Mouse (Mus musculus): ENCODE data around the gene Dnase1l1. TPM values are rescaled to one million over a fixed set of nuclear protein-coding genes. Genes with fewer than 3 reads are reported as not detected.

Gene Dnase1l1
- polyA plus RNA-seq (2014; fragmentation: Illumina TruSeq; extraction: RNeasy Lipid Tissue Mini Kit (QIAGEN cat#74804); ENCODE audit: low read depth, low replicate concordance), result 11.8 TPM

DNA sequence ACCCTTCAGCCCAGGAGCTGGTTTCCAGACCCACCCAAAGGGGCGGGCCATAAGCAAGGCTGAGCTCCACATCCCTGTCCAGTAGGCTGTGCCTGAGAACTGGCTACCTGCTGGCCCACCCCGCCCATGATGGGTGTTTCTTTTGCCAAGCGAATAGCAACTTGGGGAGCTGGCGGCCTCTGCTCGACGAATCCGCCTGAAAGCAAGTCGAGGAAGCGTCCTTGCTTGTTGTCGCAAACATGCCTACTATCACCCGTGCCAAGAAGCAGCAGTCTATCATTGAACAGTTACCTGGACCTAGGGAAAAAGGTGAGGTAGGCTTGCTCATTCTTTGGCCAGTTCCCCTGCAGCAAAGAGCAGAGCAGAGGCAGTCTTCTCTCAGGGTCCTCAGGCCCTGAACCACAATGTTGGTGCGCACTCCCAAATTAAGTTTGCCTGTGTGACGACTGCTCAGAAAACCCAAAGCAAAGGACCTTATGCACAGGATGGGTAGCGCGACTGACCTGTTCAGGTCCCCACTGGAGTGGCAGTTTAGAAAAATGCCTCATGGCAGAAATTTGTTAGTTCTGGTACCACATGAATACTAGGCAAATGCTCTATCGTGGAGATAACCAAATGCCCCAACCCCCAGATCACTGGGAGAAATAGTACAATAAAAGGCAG lies at the start of gene Dnase1l1, which contains the start of gene Taz:
Gene Dnase1l1 (minus strand): TSS at position 606 of the 663 bp plus-strand sequence.
Gene Taz (plus strand): TSS at position 181 of the 663 bp plus-strand sequence.

DNA sequence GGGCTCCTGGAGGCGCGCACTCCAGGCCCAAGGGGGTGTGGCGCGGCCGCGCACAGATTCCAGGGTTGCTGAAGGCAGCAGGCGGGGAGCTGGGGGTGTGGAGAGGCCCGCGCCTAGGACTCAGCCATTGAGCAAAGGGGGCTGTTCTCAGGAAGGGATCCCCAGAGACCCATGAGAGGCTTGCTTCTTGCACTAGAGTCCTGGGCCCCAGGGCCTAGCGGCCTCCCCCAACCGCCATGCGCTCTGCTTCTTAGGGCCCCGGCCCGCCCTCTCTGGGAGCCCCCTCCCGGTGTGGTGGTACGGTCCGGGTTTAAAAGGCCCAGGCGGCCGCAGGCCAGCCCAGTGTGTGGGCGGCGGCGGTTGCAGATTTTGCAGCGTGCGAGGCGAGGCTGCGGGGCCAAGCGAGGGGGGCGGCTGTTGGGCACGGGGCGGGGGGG lies 46.6 kb upstream of the Dnase1l1 start, which contains the start of gene Plxna3:
Gene Plxna3 (plus strand): TSS at position 342 of the 437 bp plus-strand sequence.

DNA sequence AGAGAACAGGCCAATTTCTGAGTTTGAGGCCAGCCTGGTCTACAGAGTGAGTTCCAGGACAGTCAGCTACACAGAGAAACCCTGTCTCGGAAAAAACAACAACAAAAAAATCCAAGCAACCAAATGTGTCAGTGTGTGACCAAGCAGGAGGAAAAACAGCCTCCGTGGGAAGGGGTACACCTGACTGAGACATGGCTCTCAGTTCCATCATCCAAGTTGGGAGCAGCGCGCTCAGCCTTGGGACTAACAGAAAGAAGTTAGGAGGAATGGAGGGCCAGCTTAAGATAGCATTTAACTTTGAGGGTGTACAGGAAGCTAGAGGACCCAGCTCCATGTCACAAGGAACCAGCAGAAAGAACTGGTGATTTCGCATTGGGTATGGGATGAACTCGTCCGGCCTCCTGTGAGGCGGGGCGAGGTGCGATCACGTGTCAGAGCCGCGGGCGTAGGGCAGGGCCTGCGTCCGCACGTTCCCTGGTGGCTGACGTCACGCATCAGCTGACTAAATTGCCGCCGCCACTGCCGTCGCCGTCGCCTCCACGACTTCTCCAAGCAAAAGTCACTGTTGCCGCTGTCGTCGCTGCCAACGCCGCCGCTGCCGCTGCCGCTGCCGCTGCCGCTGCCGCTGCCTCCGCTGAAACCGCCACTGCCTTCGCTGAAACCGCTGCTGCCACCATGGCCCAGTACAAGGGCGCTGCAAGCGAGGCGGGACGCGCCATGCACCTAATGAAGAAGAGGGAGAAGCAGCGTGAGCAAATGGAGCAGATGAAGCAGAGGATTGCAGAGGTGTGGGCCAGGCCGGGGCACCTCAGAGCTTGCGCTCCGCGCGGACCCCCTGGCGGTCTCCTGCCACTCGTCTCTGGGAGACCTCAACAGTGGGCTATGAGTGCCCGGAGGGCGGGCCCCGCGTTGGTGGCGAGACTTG lies 30.7 kb upstream of the Dnase1l1 start, which contains the start of gene Fam50a:
Gene Fam50a (plus strand): TSS at position 494 of the 925 bp plus-strand sequence.

DNA sequence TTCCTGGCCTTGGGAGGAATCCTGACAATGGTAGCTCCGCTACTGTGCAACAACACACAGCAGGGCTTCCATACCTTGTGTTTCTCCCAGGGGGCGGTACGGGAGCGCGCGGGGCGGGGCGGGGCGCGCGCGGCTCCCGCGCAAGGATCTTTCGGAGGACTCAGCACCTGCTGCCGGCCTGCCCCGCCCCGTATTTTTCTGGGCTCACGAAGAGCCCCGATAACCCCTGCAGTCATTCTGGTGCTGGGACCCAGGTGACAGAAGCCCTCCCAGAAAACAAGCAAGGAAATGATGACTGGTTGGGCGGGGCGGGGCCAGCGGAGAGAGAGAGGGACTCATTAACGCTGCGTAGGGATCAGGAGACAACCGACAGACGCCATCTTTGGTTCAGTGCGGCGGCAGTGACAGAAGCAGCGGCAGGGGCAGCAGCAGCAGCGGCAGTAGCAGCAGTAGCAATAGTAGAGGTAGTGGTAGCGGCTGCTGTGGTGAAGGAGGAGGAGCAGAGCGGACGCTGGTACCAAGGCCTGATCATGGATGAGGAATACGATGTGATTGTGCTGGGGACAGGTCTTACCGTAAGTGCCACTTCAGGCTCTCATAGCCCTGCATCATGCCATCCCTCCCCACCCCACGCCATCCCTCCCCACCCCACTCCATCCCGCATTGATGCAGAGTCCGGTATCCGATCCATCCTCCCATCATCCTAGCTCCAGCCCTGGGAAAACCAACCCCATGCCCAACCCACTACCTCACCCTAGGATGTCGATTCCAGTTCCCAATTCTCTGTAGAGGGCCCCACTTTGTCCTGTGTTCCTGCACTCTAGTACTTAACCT lies 22.9 kb upstream of the Dnase1l1 start, which contains the start of gene Gdi1:
Gene Gdi1 (plus strand): TSS at position 132 of the 834 bp plus-strand sequence.

DNA sequence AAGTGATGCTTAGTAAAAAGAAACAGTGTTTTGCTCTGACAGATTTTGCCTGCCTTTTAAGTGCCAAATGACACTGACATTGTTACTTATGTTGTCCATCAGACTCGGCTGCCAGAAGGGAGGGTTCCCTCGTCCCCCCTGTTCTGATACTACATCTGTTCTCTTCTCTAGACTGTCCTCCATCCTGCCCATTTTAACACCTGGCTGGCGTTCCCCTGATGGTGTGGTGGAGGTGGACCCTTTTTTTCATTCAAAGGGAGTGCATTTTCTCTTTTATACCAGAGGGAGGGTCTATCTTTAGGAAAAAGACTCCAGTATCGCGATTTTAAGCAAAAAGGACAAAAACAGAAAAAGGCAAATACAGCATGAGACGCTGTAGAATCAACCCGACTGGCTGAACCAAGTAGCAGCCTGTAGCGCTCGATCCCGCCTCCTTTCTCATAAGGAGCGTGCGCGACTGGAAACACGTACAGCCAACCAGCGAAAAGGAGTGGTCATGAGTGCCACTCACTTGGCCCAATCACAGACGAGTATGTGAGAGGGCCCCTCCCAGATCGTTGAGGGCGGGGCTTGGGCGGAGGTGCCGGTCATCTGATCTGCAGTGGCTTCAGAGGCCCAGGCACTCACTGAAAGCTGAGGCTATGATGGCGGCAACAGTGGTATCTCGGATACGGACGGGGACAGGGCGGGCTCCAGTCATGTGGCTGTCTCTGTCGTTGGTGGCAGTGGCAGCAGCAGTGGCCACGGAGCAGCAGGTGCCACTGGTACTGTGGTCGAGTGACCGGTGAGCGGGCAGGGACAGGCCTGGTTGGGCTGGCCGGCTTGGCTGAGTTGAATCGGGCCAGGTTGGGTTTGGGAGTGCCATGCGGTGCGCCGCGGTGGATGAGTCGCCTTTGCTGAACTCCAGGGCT lies 14.7 kb upstream of the Dnase1l1 start, which contains the start of gene Atp6ap1:
Gene Atp6ap1 (plus strand): TSS at position 560 of the 911 bp plus-strand sequence.

DNA sequence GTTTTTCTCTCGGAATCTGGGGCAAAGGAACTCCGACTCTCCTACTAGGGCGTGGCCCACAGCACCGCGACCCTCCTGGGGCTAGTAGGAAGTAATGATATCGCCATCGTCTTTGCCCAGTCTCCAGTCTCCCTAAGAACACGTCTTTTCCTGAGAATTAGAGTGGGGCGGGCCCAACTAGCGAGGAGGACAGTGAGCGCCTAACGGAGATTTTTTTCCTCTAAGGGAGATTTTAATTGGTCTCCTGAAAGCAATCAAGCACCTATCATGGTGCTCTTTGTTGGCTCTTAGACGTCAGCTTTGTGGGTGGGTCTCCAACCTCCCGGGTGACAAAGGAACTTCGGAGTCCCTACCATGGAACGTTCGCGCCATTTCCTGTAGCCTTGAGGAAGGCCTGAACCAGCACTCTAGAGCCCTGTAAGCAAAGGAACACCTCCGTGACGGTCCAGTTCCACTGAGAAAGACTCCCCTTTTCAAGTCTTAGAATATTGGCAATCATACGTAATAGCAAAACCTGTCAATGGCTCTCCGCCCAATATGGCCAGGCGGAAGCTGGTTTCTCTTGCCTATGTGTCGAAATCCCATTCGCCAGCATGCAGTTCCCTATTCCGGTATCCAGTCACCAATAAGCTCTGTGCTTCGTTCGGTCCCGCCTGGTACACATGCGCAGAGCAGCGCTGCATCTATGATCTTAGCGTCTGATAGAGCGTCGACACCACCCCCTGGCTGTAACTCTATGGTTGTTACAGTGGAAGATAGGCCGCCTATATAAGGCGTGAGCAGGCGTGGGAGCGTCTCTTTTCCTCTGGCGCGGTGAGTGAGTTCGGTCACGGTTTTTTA lies 11.9 kb downstream of the Dnase1l1 start, which contains the start of gene Rpl10:
Gene Rpl10 (plus strand): TSS at position 751 of the 840 bp plus-strand sequence.

DNA sequence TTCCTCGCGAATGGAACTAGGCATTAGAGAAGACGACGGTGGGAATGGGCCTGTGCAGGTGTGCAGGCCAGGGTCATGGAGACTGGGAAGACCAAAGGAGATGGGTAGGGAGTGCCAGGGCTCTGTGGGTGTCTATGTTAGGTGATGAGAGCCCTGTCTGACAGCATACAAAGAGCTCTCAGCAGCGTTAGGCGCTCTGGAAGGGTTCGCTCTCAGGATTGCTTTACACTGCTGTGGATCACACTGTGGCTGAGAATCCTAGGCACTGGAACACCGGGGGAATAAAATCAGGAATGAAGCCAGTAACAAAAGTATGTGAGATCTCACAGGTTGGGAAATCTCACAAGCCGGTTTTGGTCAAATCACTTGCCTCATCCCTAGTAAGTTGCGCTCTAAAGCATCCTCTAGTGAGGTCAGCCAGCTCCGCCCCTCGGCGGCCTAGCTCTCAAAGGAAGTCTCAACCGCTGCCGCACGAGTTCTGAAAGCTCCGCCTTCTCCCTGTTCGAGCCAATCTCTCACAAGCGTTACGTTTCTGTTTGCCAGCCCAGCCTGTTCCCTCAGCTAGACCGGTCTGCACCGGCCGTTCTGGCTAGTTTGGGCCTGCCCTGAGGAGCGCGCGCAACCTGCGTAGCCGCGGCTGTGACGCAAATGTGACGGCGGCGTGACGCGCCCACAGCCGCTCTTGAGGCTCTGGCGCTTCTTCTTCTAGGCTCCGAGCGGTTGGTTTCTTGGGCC lies 27.8 kb downstream of the Dnase1l1 start, which contains the start of gene Emd:
Gene Emd (plus strand): TSS at position 535 of the 735 bp plus-strand sequence.

DNA sequence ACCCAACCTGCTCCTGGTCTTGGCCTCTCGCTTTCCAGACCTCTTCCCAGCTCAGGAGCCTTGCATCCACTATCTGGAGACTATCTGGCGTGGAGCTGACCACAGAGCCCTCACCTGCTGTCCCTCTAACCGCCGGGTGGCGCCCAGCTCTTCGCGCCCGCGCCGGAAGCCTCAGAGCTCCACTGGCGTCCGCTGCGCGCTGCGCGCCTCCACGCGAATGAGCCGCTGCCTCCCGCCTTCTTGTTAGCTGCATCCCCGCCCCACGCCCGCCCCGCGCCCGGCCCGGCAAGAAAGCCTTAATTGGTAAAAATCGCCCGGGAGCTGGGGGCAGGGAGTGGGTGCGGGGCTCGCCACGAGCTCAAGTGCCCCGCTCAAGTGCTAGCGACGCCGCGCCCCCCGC lies 32.5 kb downstream of the Dnase1l1 start, which contains the start of gene Flna:
Gene Flna (minus strand): TSS at position 206 of the 400 bp plus-strand sequence.

Other genes starting within 250 kb of the Dnase1l1 start
- gene Opn1mw, start 154.9 kb downstream of the Dnase1l1 start, polyA plus RNA-seq (2014; fragmentation: Illumina TruSeq; extraction: RNeasy Lipid Tissue Mini Kit (QIAGEN cat#74804); ENCODE audit: low read depth, low replicate concordance), result not detected
- 27.6 TPM for gene Mecp2, start 147.0 kb downstream of the Dnase1l1 start, polyA plus RNA-seq (2014; fragmentation: Illumina TruSeq; extraction: RNeasy Lipid Tissue Mini Kit (QIAGEN cat#74804); ENCODE audit: low read depth, low replicate concordance)
- not detected for gene Tex28, start 114.5 kb downstream of the Dnase1l1 start, polyA plus RNA-seq (2014; fragmentation: Illumina TruSeq; extraction: RNeasy Lipid Tissue Mini Kit (QIAGEN cat#74804); ENCODE audit: low read depth, low replicate concordance)
- not detected for gene Tktl1, start 105.1 kb downstream of the Dnase1l1 start, polyA plus RNA-seq (2014; fragmentation: Illumina TruSeq; extraction: RNeasy Lipid Tissue Mini Kit (QIAGEN cat#74804); ENCODE audit: low read depth, low replicate concordance)
- gene Flna, start 32.5 kb downstream of the Dnase1l1 start, polyA plus RNA-seq (2014; fragmentation: Illumina TruSeq; extraction: RNeasy Lipid Tissue Mini Kit (QIAGEN cat#74804); ENCODE audit: low read depth, low replicate concordance), result 20.8 TPM
- 42.2 TPM for gene Emd, start 27.6 kb downstream of the Dnase1l1 start, polyA plus RNA-seq (2014; fragmentation: Illumina TruSeq; extraction: RNeasy Lipid Tissue Mini Kit (QIAGEN cat#74804); ENCODE audit: low read depth, low replicate concordance)
- 999 TPM for gene Rpl10, start 11.5 kb downstream of the Dnase1l1 start, polyA plus RNA-seq (2014; fragmentation: Illumina TruSeq; extraction: RNeasy Lipid Tissue Mini Kit (QIAGEN cat#74804); ENCODE audit: low read depth, low replicate concordance)
- 33.7 TPM for gene Taz, start 425 bp downstream of the Dnase1l1 start, polyA plus RNA-seq (2014; fragmentation: Illumina TruSeq; extraction: RNeasy Lipid Tissue Mini Kit (QIAGEN cat#74804); ENCODE audit: low read depth, low replicate concordance)
- gene Atp6ap1, start 14.8 kb upstream of the Dnase1l1 start, polyA plus RNA-seq (2014; fragmentation: Illumina TruSeq; extraction: RNeasy Lipid Tissue Mini Kit (QIAGEN cat#74804); ENCODE audit: low read depth, low replicate concordance), result 332 TPM
- 223 TPM for gene Gdi1, start 22.7 kb upstream of the Dnase1l1 start, polyA plus RNA-seq (2014; fragmentation: Illumina TruSeq; extraction: RNeasy Lipid Tissue Mini Kit (QIAGEN cat#74804); ENCODE audit: low read depth, low replicate concordance)
- gene Fam50a, start 30.7 kb upstream of the Dnase1l1 start, polyA plus RNA-seq (2014; fragmentation: Illumina TruSeq; extraction: RNeasy Lipid Tissue Mini Kit (QIAGEN cat#74804); ENCODE audit: low read depth, low replicate concordance), result 18.3 TPM
- gene Plxna3, start 46.7 kb upstream of the Dnase1l1 start, polyA plus RNA-seq (2014; fragmentation: Illumina TruSeq; extraction: RNeasy Lipid Tissue Mini Kit (QIAGEN cat#74804); ENCODE audit: low read depth, low replicate concordance), result 0.99 TPM
- 14.9 TPM for gene Lage3, start 71.3 kb upstream of the Dnase1l1 start, polyA plus RNA-seq (2014; fragmentation: Illumina TruSeq; extraction: RNeasy Lipid Tissue Mini Kit (QIAGEN cat#74804); ENCODE audit: low read depth, low replicate concordance)
- gene Ubl4a, start 90.9 kb upstream of the Dnase1l1 start, polyA plus RNA-seq (2014; fragmentation: Illumina TruSeq; extraction: RNeasy Lipid Tissue Mini Kit (QIAGEN cat#74804); ENCODE audit: low read depth, low replicate concordance), result 72.0 TPM
- gene Slc10a3, start 91.0 kb upstream of the Dnase1l1 start, polyA plus RNA-seq (2014; fragmentation: Illumina TruSeq; extraction: RNeasy Lipid Tissue Mini Kit (QIAGEN cat#74804); ENCODE audit: low read depth, low replicate concordance), result 12.7 TPM
- gene Fam3a, start 110.9 kb upstream of the Dnase1l1 start, polyA plus RNA-seq (2014; fragmentation: Illumina TruSeq; extraction: RNeasy Lipid Tissue Mini Kit (QIAGEN cat#74804); ENCODE audit: low read depth, low replicate concordance), result 8.7 TPM
- 69.8 TPM for gene Ikbkg, start 111.0 kb upstream of the Dnase1l1 start, polyA plus RNA-seq (2014; fragmentation: Illumina TruSeq; extraction: RNeasy Lipid Tissue Mini Kit (QIAGEN cat#74804); ENCODE audit: low read depth, low replicate concordance)
- 101 TPM for gene G6pdx, start 146.9 kb upstream of the Dnase1l1 start, polyA plus RNA-seq (2014; fragmentation: Illumina TruSeq; extraction: RNeasy Lipid Tissue Mini Kit (QIAGEN cat#74804); ENCODE audit: low read depth, low replicate concordance)
- gene Gm6880, start 199.1 kb upstream of the Dnase1l1 start, polyA plus RNA-seq (2014; fragmentation: Illumina TruSeq; extraction: RNeasy Lipid Tissue Mini Kit (QIAGEN cat#74804); ENCODE audit: low read depth, low replicate concordance), result not detected